Mouse (Mus musculus) hematopoietic stem cell, adult 5-6 weeks (primary cell): ENCODE data around the gene Atox1. TPM values are rescaled to one million over a fixed set of nuclear protein-coding genes. Genes with fewer than 3 reads are reported as not detected.

Experiments
- ATAC-seq, 2 experiments: fragments of 125-278 bp in 1 of 2; replicated peaks in 1 of 2; 2 replicates each; pipeline ENCODE4 v1.8.0; 2016 to 2017; ENCODE audit warnings: inconsistent platforms in 2 of 2, mild to moderate bottlenecking in 2 of 2, moderate number of reproducible peaks in 2 of 2, low read depth in 1 of 2, moderate TSS enrichment in 1 of 2; ENCODE audit not compliant: low FRiP score in 2 of 2, poor library complexity in 2 of 2, severe bottlenecking in 2 of 2, insufficient read depth in 1 of 2, low TSS enrichment in 1 of 2
- total RNA-seq: library from RNA; stranded (forward); fragments of 172-1452, 232-1000 nt; gene quantifications from 2 replicates; pipeline ENCODE4 v1.2.3, GENCODE M21; 2017

Atox1 gene
- total RNA-seq, 1 experiment from 2014 or later, result 21.1 TPM

- ATAC-seq, result no peak
These were observed 62.7 kb downstream of the Atox1 start for GRCm38 (mm10) chr11:55398371-55398770.

GRCm38 (mm10) chr11:55397441-55397840 lies 63.6 kb downstream of the Atox1 start:
- no peak for ATAC-seq

DNA sequence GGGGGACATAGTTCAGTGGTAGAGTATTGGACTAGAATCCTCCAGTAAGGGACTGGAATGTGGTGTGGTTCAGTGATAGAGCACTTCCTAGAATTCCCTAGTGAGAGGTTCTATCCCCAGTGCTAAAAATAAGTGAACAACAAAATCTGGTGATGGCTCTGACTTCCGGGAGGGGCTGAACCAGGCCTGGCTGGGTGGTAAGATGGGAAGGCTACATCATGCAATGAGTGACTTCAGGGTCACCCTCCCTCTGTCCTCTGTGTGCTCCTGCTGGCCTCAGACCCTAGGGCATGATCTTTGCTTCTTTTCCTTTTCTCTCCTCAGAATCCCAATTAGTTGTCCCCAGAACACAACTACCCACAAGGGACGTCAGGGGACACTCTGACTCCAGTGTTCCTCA lies 64.0 kb downstream of the Atox1 start:
- ATAC-seq, result no peak

Other genes with a start within 250 kb of the Atox1 start
- 0.15 and 0.19 TPM in 2 replicates for gene Fat2, start 124.7 kb downstream of the Atox1 start, total RNA-seq
- 0.13 and 1.6 TPM in 2 replicates for gene Sparc, start 38.1 kb downstream of the Atox1 start, total RNA-seq
- 115 and 117 TPM in 2 replicates for gene G3bp1, start 8.4 kb upstream of the Atox1 start, total RNA-seq
- gene Glra1, start 147.0 kb upstream of the Atox1 start, total RNA-seq, result not detected in 2 replicates